Mouse (Mus musculus): Measurements from ENCODE around the gene Tomm40l. TPM values are rescaled to one million over a fixed set of nuclear protein-coding genes. Genes with fewer than 3 reads are reported as not detected.
A peak's percentile ranks its signal among the peaks of the same experiment; 100 is the strongest.

Gene Tomm40l
- polyA plus RNA-seq, 2 experiments from 2014 or later, result 24.0 to 48.7 TPM

DNA sequence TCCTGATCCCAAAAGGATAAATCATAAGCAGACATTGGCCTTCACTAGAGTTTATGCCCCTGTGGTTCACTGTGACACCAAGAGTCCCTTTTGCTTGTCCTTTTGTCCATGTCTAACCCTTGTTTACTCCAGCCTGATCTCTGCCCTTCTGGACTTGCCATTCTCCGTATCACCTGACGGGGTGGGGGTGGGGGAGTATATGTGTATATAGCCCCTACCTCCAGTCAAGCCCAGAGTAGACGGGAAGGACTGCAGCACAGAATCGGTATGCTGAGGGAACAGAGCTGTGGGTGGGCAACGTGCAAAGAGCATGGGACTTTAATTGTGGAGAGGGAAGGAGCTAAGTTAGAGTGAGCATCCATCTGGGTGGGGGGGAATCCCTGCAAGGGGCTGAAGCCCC lies 2.5 kb upstream of the Tomm40l start, which contains the start of gene Apoa2:
Gene Apoa2 (plus strand): TSS at position 198 of the 400 bp plus-strand sequence.
- ATAC-seq, result no peak

GRCm38 (mm10) chr1:171223796-171224195 lies 1.5 kb upstream of the Tomm40l start:
- no peak for ATAC-seq

DNA sequence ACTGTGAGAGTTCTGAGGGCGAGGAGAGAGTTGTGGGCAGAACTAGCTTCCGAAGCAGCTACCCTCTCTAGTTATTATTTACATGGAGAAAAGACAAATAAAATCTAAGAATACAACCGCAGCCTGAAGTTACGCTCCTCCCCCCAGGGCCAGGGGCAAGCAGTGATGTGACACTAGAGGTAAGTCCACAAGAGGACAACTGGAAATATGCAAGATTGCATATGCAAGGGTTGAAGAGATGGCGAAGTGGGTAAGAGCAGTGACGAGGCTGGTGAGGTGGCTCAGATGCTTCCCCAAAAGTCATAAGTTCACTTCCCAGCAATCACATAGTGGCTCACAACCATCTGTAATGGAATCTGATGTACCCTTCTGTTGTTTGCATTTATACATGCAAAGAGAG lies 854 bp upstream of the Tomm40l start:
- no peak for ATAC-seq

- ATAC-seq, result no peak
Measured at GRCm38 (mm10) chr1:171221281-171222193, 777 bp downstream of the Tomm40l start.

DNA sequence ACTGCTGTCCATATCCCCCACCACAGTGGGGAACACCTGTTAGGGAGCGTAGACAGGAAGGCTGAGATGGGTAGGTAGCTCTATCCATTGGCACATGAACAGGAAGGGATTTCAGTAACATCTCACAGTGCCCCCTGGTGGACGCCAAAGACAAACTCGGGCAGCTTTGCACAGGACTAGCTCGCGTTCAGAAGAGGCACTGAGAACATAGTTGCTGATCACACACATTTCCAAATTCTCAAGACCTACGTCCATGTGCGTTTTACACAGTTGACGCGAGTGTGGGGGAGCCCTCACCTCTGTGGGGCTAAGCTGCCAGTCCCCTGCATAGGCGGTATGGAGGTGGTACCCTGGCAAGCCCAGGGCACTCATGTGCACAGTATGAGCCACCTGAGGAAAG lies 1.4 kb downstream of the Tomm40l start:
- ATAC-seq, result peak; percentile 16

GRCm38 (mm10) chr1:171216241-171216955 lies 5.9 kb downstream of the Tomm40l start:
- ATAC-seq, result no peak

GRCm38 (mm10) chr1:171213801-171214496 lies 8.4 kb downstream of the Tomm40l start, which contains the start of gene Nr1i3:
TSS of gene Nr1i3 (plus strand) at chr1:171213970.
- no peak for ATAC-seq

- ATAC-seq, result no peak
Measured at GRCm38 (mm10) chr1:171212854-171213253, 9.5 kb downstream of the Tomm40l start.

GRCm38 (mm10) chr1:171209409-171209808 lies 12.9 kb downstream of the Tomm40l start:
- ATAC-seq, result no peak

GRCm38 (mm10) chr1:171205704-171206493 lies 16.4 kb downstream of the Tomm40l start:
- no peak for ATAC-seq

DNA sequence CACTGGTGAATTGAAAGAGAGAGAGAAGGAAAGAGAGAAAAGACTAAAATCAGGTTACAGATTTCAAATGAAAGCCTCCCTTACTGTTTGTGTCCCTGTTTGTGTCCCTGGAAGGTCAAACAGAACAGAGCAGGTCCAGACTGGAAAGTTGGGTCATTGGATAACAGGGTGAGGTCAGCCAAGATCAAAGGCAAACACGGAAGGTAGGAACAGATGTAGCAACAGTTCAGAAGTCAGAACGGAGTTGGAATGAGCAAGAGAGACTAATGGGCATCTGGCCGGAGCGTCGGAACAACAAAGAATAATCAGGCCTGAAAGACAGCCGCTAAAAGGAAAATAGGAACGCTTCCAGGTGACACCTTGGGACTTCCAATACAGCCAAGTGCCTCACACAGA lies 18.1 kb downstream of the Tomm40l start:
- no peak for ATAC-seq

- no peak for ATAC-seq
Measured at GRCm38 (mm10) chr1:171203471-171204248, 18.7 kb downstream of the Tomm40l start.

GRCm38 (mm10) chr1:171200769-171201168 lies 21.5 kb downstream of the Tomm40l start:
- no peak for ATAC-seq

DNA sequence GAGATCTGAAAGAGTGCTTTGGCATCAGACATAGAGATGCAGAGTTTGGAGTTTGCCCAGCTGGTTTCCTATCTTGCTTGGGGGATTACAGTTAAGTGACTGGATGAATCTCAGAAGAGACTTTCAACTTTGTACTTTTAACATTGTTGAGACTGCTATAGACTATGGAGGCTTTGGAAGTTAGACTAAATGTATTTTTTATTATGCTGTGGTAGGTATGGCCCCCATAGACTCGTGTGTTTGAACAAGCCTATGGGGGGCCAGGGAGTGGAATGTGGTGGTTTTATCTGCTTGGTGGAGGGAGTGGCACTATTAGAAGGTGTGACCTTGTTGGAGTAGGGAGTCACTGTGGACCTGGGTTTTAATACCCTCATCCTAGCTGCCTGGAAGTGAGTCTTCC lies 22.8 kb downstream of the Tomm40l start:
- no peak for ATAC-seq

DNA sequence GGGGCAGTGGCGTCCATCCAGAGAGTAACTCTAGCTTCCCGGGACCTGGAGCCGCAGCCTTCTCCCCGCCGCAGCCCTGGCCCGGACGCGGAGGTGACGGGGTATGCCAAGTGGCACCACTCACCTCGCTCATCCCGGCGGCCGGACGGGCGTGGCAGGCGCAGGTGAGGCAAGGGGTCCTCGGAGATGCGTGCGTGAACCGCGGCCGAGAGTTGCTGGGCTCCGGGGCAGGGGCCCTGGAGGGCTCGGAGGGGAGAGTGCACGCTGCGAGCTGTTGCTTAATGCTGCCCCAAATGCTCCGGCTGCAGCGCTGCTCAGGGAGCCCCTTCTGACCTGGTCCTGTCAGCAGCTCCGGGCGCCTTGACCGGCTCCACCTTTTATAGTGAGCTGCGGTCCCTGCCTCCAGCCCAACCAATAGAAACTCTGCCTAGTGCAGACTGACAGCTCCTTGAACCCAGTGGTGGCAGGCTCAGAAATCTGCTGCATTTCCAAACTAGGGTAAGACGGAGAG lies 26.4 kb downstream of the Tomm40l start, which contains the start of gene Pcp4l1:
Gene Pcp4l1 (minus strand): TSS at position 382 of the 511 bp plus-strand sequence.
- ATAC-seq, result no peak

DNA sequence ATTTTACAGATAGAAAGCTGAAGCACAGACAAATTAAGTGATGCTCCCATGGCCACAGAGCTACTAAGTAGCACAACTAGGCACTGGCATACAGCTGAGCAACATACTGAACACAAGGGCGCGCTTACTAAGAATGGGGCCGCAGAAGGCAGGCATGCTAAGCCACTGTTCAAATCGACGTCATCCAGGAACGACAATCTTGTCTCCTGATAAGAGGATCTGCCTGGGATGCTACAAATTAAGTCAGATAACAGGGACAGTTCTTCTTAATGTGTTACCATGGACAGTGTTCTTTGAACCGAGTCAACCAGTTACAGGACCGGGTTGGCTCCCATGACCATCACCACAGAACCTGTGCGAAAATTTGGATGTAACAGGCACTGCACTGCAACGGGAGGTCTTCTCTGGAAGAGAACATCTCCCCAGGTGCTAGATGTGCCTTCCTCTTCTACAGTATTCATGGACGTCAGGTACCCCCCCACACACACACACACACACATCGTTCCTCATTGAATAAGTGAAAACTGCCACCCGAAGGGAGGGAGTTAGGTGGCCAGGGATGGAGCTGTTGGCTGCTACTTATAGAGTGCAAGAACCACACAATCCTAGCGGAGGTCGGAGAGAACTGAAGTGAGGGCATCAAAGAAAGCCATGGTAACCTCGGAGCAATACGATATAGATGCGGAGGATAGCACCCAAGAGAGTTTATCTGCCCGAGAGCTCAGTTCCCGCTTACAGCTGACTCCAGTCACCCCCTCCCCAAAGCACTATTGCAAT lies 27.1 kb downstream of the Tomm40l start:
- ATAC-seq, result no peak

GRCm38 (mm10) chr1:171193911-171194830 lies 28.1 kb downstream of the Tomm40l start:
- no peak for ATAC-seq

- ATAC-seq, result no peak
Measured at GRCm38 (mm10) chr1:171193093-171193840, 29.0 kb downstream of the Tomm40l start.
